Mouse (Mus musculus) spleen, postnatal 4 days (tissue): ENCODE measurements around the gene Fbxo6.

ENCODE experiments used
- DNase-seq, 2 experiments: peaks; one replicate each; pipeline ENCODE4 v3.0.0; 2022; ENCODE audit warnings: low spot score in 2 of 2

Fbxo6 gene

GRCm38 (mm10) chr4:148160436-148161390 lies 8.8 kb upstream of the Fbxo6 start, which contains the start of the genes Fbxo44 and Fbxo2:
Fbxo44 (minus strand) TSS chr4:148160482.
Fbxo2 (plus strand) TSS chr4:148160621.
- DNase-seq = no peak

GRCm38 (mm10) chr4:148159544-148160435 lies 7.8 kb upstream of the Fbxo6 start:
- DNase-seq = peak; percentile 87 to 92

- no peak for DNase-seq
Observed at GRCm38 (mm10) chr4:148158436-148159348, 6.8 kb upstream of the Fbxo6 start.

- DNase-seq = peak in 1 of 2 experiments; percentile 33
Observed at GRCm38 (mm10) chr4:148154982-148155381, 3.0 kb upstream of the Fbxo6 start.

GRCm38 (mm10) chr4:148154006-148154405 lies 2.1 kb upstream of the Fbxo6 start:
- no peak for DNase-seq

- no peak for DNase-seq
Observed at GRCm38 (mm10) chr4:148152547-148152946, 607 bp upstream of the Fbxo6 start.

- DNase-seq = no peak
Observed at GRCm38 (mm10) chr4:148150953-148151266, 1.0 kb downstream of the Fbxo6 start.

GRCm38 (mm10) chr4:148150242-148150641 lies 1.7 kb downstream of the Fbxo6 start:
- no peak for DNase-seq

- no peak for DNase-seq
Observed at GRCm38 (mm10) chr4:148149540-148149939, 2.4 kb downstream of the Fbxo6 start.

GRCm38 (mm10) chr4:148147714-148148113 lies 4.2 kb downstream of the Fbxo6 start:
- no peak for DNase-seq

- DNase-seq = no peak
Observed at GRCm38 (mm10) chr4:148143721-148144120, 8.2 kb downstream of the Fbxo6 start.

- peak; percentile 92 to 96 for DNase-seq
Observed at GRCm38 (mm10) chr4:148140098-148141011, 11.6 kb downstream of the Fbxo6 start.

- no peak for DNase-seq
Observed at GRCm38 (mm10) chr4:148139767-148140097, 12.2 kb downstream of the Fbxo6 start.

GRCm38 (mm10) chr4:148137503-148137902 lies 14.4 kb downstream of the Fbxo6 start:
- no peak for DNase-seq

- no peak for DNase-seq
Observed at GRCm38 (mm10) chr4:148134988-148135387, 17.0 kb downstream of the Fbxo6 start.

GRCm38 (mm10) chr4:148131497-148132081 lies 20.4 kb downstream of the Fbxo6 start:
- DNase-seq = no peak

- no peak for DNase-seq
Observed at GRCm38 (mm10) chr4:148130561-148131413, 21.2 kb downstream of the Fbxo6 start, which contains the start of gene Draxin. Draxin (minus strand) TSS chr4:148130698.

- no peak for DNase-seq
Observed at GRCm38 (mm10) chr4:148130133-148130532, 21.8 kb downstream of the Fbxo6 start, which contains the start of gene Mad2l2. Mad2l2 (plus strand) TSS chr4:148130384.

- no peak for DNase-seq
Observed at GRCm38 (mm10) chr4:148128672-148129071, 23.3 kb downstream of the Fbxo6 start.
